Mouse (Mus musculus) kidney, adult 9 months (tissue): ENCODE measurements at regions not wholly inside any gene's neighbourhood (a gene's known extent, or its start where the extent isn't known, plus 50 kb on each side); places are given as distances from the start of the nearest gene placed in this dataset.
A peak's percentile ranks its signal among the peaks of the same experiment; 100 is the strongest.

Source experiments
- DNase-seq: peaks from one replicate; pipeline ENCODE4 v3.0.0; 2022

DNA sequence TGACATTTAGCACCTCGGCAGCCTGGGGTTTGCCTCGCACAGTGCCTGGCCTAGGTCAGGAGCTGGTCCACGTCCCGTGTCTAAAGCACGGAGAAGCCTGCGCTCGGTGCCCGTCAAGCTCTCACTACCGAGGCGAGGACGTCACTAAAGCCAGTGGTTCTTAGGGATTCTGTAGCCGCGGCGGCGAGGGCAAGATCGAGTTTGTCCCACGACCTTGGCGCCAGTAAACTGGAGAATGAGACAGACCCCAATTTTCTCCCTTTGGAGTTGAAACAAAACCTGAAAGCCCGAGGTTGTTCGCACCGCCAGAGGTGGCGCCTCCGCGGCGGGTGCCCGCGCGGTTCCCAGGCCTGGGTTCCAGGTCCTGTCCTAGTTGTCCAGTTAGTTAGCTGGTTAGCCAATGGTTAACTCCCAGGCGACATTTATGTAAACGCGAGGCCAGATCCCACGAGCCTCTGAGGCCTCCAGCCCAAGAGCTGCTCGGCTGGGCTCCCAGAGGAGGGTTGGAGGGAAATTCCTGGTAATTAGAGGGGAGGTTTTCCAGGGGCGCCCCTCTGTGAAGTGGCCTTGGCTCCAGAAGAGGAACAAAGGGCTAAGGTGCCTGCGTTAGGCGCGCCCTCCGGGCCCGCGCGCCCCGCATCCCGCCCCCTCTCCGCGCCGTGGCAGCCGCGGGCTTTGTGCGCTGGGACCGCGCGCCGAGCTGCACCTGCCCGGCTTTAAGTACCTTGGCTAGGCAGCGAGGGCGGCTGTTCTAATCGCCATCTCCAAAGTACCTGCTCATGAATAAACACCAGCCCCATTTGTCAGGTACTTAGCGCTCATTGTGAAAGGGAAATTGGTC is 74.0 kb downstream of the Rhcg start:
- DNase-seq, result no peak

DNA sequence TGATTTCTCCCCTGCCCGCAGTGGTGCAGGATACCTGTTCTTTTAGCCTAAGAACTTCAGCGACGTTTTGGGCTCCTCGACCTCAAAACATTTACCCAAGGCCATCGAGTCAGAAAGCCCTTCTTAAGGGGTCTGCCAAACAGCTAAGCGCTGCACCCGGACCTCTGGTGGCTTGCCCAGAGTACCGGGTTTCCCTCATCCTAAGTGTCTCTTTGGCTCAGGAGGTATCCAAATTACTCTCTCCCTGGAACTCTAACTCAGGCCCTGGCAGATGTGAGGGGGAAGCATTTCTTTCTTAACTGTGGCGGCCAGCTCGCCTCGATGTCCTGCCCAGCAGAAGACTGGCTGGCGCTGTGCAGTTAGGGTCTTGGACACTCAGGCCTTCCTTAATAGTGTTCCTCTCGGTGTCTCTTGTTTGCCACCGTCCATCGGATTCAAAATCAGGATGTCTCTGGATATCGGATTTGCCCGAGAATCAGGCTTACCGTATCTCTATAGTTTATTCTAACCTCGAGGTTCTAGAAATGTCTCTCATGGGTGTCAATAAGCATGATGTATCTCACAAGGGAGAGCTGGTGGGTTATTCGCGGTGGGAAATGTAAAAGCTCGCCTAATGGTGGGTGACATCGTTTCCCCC is 75.0 kb downstream of the Rhcg start:
- no peak for DNase-seq

DNA sequence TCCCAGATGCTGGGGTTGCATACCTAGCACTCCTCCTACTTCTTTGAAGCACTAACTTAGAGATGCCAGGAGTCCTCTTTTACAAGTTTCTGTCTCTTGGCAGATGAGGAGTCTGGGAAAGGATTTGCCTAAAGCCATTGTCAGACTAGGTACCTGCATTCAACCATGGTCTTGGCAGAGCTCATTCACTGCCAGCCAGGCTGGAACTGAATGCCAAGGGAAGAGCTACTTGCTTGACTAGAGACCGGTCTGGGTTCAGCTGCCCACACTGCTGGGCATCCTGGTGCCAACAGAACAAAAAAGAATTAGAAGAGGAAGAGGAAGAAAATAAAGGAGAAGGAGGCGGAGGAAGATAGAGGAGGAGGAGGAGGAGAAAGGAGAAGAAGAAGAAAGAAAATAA is 74.1 kb upstream of the Polg start:
- DNase-seq, result no peak

DNA sequence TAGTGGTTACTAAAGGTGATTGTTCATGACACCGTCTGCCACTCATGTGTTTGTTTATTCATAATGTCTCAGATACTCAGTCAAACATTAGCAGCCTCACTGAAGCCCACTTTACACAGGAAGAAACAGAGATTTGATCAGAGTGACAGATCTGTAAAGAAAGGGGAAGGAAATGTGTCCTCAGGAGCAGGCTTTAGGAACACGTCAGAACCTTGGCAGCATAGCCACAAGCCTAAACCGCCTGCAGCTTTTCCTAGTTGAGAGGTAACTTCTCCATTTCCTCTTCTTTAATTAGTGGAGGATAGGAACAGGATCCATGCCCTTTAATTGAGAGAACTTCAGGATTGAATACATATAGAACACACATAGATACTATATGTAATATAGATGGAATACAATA is 73.3 kb upstream of the Polg start:
- DNase-seq, result no peak

DNA sequence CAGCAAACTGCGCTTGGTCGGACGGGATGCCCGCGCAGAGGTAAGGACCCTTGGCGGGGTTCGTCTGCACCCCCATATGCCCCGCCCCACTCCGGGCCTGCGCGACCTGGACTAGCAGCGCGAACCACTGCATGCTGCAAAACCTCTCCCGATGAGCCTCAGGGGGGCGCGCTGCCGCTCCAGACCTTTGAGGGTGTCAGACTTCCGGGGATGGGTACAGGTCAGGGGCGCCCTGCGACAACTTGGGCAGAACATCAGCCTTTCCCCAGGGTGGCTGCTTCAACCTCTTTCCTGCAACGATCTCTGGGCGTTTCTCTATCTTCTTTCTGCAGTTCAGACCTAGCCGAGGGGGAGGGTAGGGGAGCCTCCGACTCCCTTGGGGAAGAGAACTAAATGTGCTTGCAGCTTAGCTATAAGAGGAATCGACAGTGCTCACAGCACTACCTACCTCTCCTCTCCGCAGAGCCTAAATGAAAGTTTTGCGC is 70.0 kb upstream of the Polg start:
- no peak for DNase-seq

DNA sequence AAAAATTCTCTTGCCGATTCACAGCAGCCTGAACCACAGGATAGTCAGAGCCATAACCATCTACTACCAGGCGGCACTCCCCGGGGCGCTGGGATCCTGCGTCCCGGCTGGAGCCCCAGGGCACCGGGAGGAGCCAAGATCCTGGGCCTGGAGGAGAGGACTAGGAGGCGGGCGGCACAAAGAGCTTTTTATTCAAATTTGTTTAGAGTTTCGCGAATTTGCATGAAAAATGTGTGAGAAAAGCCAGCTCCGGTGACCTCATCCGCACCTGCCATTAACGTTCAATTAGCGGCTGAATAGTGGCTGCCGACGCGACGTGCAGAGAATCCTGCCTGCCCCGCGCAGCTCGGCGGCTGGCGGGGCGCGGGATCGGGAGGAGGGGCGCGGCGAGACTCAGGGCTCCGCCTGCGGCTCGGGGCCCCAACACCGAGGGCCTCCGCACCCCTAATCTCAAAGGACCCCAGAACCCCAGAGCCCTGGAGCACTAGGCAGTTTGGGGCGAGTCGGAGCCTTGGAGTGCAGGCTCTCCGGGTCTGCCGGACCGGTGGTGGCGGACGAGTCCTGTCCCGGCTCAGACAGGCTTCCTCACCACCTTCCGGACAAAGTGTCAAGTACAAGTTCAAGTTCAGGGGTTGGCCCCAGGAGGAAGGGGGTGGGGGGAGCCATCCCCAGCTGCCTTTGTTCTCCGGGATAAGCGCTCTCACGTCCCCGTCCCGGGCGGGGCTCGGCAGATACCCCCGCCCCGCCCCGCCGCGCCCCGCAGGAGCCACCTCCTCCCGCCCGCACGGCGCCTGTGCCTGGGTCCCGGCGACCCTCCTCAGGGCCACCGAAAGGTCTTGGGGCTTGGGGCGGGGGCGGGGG is 69.3 kb upstream of the Polg start:
- peak; percentile 25 for DNase-seq

DNA sequence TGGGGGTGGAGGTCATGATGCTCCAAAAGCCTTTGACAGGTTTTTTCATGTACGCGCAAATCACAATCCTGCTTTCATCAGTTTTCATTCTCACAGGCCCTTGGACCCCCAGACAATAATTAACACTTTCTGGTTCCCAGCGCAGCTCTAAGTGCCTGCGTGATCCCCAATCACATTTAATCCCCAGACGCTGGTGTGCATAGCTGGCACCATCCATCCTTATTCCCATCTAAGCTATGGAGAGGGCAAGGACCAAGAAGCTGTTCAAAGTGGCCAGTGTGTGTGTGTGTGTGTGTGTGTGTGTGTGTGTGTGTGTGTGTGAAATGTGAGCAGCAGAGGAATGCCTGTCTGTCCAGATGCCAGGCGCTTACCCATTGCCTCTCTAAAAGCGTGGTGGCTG is 68.7 kb upstream of the Polg start:
- no peak for DNase-seq

DNA sequence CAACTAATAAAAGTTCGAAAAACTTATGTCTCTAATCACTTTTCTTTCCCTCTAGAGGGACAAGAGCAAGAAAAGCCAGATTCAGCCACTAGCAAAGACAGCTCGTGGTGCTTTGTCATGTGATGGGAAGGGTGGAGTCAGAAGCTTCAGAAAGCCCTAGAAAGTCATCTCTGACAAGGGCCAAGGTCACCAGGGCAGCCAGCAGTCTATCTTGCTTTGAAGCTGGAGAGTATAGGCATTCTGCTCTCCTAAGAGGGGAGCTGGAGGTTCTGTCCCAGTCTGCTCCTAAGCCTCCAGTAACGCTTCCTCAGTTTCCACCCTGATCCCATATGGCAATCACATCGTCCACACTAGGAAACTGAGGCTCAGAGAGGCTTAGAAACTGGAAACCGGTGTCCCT is 68.2 kb upstream of the Polg start:
- DNase-seq, result no peak

DNA sequence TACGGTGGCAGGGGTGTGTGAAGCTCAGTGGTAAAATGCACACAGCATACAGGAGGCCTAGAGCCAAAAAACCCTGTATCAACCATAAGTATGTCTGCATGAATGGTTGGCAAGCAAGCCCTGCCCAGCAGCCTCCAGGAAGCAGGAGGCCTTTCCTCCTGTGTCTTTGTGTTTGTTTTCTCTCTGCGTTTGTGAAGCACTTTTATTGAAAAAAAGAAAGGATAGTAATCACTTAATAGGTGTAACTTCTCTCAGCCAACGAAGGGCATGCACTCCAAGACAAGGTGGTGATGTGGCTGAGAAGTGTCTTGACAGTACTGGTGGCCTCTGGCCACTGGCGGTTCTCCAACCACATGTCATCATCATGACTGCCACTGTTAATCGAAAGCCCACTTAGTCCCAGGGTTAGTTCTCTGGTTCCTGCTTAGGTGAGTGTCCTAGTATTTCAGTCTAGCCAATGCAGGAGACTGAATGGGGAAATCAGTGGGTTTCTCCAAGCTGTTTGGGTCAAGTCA is 66.5 kb upstream of the Polg start:
- DNase-seq, result no peak

DNA sequence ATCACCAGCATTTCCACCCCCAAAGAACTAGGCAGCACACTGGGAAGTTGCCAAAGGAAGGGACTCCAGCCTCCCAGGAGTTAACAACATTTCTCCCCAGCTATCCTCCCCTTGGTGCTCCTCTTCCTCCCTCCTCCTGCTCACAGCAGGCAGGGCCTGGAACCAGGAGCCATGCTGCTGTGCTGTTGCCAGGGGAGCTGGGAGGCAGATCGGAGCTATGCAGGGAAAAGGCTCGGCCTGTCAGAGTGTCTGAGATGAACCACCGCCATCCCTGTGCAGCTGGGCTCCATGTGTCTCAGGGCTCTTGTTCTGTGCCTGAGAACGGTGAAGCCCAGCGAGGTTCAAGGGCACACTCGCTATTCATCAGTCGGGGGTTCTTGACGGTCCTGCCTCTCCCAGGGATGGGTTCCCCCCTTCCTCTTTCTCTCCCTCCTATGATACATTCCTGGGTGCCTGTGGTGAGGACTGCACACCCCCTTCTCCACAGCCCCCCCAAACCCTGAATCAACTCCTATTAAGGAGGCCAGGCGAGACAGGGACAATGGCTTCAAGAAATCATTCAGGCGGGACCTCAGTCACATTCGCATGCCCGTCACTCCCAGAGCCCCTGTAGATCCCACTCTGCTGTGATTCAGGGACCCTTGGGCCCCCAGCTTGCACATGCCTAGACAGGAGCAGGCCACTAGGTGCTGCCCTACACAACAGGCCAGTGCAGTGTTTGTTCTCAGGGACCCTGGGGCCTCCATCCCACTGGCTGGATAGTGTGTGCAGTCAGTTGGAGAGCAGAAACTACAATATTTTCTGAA is 65.6 kb upstream of the Polg start:
- DNase-seq, result no peak

DNA sequence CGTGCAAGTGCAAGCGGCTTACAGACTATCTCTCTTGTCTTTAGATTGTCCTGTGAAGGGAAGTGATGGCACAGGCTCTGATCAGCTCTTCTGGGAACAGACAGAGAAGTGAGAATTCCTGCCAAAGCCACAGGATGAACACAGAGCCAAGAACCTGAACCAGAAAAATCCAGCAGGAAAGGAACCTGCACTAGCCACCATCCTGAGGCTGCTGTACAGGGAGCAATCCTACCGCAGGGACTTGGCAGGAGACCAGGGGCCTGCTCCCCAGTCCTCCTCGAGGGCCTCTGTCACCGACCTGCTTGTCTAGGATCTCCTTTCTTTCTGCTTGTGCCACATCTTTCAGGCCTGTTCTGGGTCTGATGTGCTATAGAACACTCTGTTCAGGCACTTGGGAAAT is 65.0 kb upstream of the Polg start:
- no peak for DNase-seq

DNA sequence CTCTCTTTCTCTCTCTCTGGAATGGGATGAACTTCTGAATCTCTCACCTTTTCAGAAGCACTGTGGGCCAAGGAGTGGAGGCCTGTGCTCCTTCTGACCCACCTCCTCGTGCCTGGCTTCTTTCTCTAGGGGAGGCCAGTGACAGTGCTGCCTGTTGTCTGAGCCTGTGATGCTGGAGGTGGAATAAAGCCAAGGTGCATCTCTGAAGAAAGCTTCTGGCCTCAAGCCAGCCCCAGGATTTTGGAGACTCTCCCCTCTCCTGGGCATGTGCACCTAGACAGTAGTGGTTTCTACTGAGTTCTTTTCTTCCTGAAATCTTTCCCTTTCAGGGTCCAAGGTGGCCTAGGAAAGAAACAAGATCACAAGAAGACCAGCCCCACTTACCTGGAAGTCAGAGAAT is 63.3 kb upstream of the Polg start:
- no peak for DNase-seq

DNA sequence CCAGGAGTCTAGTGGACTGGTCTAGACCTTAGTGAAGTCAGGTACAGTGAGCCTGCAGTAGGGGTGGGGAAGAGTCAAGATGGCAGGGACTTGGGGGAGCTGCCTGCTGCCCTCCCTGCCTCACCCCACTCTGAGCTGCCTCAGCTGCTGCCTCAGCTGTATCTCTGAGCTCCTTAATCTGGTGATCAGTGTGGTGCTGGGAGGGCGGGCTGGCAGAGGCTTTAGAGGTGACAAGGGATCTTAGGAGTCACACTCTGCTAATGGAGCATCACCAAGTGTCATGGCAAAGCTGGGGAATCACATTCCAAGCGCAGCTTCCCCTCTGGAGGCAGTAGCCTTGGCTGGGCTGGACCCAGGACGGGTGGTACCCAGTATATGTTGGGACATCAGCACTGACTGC is 61.8 kb upstream of the Polg start:
- DNase-seq, result no peak

DNA sequence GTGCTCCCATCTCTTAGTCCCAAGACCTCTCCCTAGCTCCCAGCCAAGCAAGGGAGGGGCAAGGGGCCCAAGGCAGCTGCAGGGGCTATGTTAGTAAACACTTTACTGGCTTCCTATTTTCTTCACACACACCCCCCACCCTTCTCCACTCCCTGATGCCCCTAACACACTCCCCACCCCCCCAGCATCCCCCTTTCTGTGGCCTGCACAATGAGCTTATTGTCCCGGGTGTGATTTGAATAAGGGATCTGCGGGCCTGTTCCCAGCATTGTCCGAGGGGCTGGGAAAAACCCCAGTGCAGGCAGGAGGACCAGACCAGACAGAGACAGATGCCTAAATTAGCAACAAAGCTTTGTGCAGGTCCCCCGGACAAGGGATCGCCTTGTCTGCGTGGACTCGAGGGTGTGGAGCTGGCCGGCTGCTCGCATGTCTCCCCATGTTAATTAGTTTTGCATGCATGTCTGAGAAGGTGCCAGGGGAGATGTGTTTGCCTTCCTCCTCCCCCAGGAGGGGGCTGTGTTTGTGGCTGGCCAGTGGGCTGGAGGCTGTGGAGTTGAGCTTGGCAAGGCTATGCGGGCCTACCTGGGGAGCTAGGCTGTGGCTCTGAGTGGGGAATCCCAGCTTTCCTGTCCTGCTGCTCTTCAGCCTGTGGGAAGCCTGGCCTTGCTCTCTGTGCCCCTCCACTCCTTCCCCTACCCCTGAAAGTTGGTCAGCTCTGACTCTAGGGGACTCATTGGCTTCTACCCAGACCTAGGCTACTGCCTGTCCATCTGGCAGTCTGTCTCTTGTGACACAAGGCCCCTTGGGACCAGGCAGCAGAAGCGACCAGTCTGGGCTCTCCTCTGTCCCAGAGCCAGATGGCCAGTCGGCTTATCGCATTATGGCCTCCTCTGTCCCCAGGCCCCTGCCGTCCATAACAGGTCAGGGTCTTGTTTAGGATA is 59.8 kb upstream of the Polg start:
- DNase-seq, result no peak

DNA sequence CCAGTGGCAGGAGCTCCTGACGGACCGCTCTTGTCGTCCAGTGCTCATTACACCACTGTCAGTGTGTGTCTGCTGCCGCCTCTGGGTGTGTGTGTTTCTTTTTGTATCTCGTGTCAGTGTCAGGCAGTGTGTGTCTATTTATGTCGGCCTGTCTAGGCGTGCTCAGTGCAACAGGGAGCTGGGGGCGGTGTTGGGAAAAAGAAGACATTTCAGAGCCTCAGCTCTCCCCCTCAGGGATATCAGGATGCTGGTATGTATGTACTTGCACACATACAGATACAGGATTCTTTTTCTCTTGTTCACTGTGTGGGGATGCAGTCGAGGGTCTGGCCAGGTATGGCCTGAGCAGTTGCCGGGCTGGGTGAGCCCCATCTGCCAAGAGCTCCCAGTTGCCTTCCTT is 58.8 kb upstream of the Polg start:
- DNase-seq, result no peak

DNA sequence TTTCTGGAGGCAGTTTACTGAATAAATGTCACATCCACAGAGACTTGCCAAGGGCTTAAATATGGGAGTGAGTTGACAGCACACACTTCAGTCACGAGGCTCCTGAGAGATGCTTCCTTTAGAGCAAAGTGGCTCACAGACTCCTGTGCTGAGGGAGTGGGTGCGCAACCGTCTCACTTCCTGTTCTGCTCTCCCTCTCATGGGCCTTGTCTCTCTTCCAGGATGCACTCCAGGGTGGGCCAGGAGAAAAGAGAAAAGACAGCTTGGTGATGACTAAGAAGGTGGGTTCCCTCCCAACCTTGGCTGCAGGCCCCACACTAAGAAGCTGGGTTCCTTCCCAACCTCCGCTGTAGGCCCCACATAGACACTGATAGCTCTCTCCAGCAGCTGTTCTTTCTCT is 57.5 kb upstream of the Polg start:
- no peak for DNase-seq

DNA sequence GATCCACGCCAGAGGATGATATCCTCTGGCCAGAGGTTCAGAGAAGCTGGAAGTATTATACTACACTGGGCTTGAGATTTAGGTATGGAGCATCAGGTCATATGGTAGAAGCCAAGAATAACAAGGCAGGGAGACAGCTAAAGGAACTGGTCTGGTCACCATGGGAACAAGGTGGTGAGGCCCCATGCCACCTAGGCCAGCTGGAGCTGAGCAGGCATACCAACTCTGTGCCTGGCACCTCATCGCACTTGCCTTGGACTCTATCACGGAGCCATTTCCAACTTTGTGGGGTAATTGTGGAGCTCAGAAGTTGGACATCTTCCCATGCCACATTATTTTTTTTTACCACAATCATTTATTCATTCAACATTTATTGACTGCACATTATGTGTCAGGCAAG is 55.9 kb upstream of the Polg start:
- DNase-seq, result no peak

DNA sequence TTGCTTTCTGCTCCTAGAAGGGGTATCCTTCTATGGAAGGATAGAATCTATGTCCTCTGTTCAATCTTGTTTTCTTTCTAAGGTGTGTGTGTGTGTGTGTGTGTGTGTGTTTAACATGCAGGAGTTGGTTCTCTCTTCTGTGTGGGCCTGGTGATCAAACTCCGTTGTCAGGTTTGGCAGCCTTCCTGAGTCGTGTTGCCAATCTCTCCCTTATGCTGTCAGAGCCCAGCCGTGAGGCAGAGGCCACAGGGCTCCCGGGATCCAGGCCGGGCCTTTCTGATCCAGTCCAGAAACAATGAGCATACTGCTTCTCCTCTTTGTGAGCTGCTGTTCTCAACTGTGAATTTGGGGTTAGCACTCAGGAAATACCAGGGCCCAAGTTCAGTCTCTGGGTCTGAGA is 55.1 kb upstream of the Polg start:
- no peak for DNase-seq

DNA sequence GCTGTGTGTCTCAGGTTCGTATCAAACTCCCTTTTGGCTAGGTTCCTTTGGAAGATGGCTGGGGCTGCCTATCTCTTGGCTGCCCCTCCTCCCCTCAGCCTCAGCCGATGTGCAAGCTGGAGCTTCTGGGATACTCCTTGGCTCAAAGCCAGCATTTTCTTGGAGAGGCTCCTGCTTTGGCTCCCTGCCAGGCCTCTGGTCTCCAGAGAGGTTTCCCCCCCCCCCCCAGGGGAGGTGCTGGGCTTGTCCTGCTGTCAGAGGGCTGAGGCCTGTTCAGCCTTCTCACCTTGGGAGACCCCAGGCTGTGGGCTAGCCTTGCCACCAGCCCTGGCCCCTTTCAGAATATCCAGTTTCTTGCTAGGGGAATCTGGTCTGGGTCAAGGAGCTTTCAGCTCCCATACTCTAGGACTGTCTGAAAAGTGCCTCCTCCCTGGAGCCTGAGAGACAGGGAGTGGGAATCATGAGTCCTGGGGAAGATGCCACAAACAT is 54.1 kb upstream of the Polg start:
- DNase-seq, result peak; percentile 44

DNA sequence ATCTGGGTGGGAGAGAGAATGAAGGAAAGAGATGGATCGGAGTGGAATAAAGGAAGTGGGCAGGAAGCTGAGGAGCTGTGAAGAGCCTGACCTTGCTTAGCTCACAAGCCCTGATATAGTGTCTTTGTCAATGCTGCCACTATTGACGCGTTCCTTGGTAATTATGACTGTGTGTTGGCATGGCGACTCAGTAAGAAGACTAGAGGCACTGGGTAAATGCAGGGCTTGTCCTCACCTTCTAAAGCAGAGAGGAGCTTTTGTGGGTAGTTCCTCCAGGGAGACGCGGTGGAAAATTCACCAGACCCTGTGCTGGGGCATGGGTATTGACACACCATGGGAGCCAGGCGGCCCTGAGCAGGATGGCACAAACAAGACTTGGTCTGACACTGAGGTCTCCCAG is 52.8 kb upstream of the Polg start:
- DNase-seq, result no peak
